Mouse (Mus musculus) thymus, adult 18-20 months (tissue): ENCODE data around the gene Ctr9.

Experiments used
- DNase-seq, 2 experiments: peaks; one replicate each; pipeline ENCODE4 v3.0.0; 2022; ENCODE audit warnings: mixed read lengths in 2 of 2

The Ctr9 gene

GRCm38 (mm10) chr7:111028281-111029045 is at the start of gene Ctr9:
TSS of gene Ctr9 (plus strand) at chr7:111028951.
- peak; percentile 80 to 84 for DNase-seq

GRCm38 (mm10) chr7:110981036-110981435 is 47.7 kb upstream of the Ctr9 start:
- no peak for DNase-seq

DNA sequence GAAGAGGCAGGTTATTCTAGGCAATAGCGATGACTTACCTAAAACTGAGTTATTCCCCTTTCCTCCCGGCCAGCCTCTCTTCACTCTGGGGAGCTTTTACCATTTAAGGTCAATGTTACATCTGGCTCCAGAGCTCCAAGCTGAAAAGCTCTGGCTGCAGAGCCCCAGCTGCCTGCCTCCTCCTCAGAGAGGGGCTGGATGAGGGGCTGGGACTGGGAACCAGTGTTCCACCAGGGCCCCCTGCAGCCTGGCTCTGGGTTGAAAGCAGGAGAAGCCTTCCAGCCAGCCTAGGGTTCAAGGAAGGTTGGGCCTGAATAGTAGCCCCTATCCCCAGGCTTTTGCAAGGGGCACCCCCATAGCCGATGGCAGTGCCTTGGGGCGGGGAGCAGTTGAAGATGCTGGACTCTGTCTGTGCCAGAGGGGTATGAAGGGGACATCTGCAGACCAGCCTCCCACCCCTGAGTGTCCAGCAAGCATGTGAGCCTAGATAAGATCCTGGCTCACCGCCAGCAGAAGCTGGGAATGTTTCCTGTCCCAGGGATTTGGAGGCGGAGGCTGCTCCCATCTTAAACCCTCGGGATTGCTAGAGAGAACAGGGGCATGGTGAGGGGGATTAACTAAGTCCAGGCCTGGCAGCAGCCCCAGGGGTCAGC is 46.6 kb upstream of the Ctr9 start, which contains the start of gene Mrvi1:
Gene Mrvi1 (minus strand): TSS at position 409 of the 653 bp plus-strand sequence.
- DNase-seq: no peak

- DNase-seq: no peak
These were observed 46.0 kb upstream of the Ctr9 start for GRCm38 (mm10) chr7:110982764-110983163.

DNA sequence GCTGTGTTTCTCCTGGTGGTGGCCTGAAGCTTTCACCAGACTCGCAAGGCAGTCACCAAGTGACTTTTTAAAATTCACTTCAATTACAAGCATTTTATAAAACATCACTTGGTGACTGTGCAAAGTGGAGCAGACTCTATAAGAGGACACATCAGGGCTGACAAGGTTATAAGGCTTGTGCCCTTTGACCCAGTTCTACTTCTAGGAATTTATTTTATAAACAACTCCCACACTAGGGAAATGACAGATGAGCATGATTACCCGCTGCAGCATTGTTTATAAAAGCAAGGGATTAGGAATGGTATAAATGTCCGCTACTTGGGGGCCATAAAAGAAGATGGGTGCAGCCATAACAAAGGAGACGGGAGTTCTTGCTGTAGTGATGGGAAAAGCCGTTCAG is 45.1 kb upstream of the Ctr9 start:
- DNase-seq: no peak

GRCm38 (mm10) chr7:110985581-110986265 is 43.0 kb upstream of the Ctr9 start:
- DNase-seq: no peak

- no peak for DNase-seq
These were observed 40.7 kb upstream of the Ctr9 start for GRCm38 (mm10) chr7:110988081-110988480.

GRCm38 (mm10) chr7:110989286-110989879 is 39.4 kb upstream of the Ctr9 start:
- DNase-seq: no peak

GRCm38 (mm10) chr7:110990356-110991220 is 38.2 kb upstream of the Ctr9 start:
- no peak for DNase-seq

DNA sequence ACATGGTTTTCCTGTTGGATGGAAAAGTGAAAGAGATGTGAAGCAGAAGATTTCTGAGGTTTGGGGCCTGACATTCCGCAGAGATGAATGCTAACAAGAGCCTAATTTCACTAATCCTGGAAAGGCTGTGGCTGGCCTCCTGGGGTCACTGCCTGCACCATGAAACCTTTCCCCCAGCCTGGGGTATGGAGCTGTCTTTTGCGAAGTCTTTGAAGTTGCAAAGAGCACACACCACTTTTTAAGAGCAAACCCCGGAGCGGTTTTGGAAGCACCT is 37.6 kb upstream of the Ctr9 start:
- DNase-seq: no peak

DNA sequence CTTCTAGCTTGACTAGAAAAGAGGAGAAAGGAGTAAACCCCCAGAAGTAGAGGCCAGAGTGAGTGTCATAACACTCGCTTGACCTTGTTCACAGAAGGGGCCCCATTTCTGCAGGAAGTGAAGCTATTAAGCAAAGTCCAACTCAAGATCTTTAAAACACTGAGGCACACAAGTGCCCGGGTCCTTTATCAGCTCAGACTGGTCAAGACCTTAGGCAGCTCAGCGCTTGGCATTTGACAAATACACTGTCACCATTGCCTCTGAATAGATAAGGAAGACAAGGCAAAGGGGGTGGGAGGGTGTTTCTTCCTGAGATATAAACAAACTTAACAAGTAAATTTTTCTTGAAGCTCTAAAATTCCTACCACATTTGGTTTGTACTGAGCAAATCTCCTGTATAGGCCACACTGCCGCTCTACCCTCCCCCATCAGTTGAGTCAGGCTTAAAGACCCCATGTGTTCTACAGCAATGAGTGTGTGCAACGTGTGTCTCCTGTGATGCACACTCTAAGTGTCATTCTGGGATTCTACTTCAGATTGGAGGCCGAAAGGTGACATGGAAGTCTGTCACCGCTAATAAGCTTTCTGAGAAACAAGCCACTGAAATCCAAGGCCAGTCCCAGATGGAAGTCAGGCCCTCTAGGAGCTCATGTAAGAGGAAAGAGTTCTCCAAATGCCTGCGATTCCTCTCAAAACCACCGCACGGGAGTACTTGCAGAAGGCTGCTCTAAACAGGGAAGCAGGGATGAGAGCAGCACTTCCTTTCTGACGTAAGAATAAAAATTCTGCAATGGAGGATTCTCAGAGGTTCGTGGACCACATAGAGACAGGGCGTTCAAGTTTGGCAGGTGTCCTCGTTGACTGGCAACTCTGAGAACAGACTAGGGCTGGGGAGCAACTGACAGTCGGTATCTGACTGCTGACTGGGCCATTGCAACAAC is 29.6 kb upstream of the Ctr9 start:
- DNase-seq: no peak

GRCm38 (mm10) chr7:111004136-111004840 is 24.5 kb upstream of the Ctr9 start:
- no peak for DNase-seq

- DNase-seq: no peak
These were observed 14.6 kb upstream of the Ctr9 start for GRCm38 (mm10) chr7:111014039-111014605.

DNA sequence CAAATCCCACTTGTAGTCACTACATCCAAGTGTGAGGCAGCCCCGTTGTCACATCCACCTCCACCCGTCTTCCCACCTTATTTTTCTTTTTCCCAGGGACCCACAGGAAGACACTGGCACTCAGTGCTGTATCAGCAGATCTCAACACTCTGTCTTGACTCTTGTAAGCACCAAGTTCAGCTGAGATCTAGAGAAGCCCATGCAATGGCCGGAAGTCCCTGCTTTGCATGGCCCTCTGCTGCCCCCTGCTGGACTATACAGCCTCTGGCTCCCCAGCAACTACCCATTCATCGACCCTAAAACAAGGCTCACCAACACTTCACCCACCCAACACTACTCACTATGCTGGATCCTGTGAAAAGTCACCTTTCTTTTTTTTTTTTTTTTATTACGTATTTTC is 13.9 kb upstream of the Ctr9 start:
- peak; percentile 67 to 78 for DNase-seq

GRCm38 (mm10) chr7:111015731-111016130 is 13.0 kb upstream of the Ctr9 start:
- no peak for DNase-seq

- no peak for DNase-seq
These were observed 11.8 kb upstream of the Ctr9 start for GRCm38 (mm10) chr7:111016921-111017320.

- no peak for DNase-seq
These were observed 7.9 kb upstream of the Ctr9 start for GRCm38 (mm10) chr7:111020814-111021213.

DNA sequence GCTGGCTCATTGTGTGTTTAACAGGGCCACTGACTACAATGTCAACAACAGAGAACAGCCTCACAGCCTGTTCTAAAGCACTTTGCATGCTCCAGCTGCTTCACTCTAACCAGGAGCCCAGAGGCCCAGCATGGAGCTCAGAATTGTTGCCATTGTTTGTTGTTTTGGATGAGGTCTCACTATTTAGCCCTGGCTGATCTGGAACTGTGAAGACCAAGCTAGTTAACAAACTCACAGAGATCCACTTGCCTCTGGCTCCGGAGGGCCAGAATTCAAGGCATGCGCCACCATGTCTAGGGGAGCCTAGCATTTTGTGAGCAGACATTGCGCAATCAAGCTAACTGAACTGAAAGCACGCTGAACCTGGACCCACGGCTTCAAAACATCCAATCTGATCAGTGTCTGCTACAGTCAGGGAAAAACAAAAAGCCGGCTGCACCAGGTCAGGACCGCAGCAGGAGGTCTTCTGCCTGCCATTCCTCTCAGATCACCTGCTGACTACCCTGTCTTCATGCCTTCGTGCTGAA is 4.6 kb upstream of the Ctr9 start:
- no peak for DNase-seq

DNA sequence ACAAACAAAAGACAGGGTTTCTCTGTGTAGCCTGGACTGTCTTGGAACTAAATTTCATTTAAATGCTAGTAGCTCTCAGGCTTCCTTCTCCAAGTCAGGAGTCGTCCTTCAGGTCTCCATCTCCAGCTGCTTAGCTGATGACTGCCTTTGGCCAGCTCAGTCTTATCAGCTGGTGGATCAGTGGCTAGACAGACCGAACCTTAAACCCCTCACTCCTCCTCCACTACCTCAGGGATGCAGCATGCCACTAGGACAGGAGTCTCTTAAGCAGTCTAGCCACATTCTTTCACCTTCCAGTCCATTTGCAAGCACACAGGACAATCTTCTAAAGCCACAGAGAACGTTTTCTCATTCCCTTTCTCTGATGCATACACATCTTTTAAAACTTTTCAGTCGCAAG is 3.8 kb upstream of the Ctr9 start:
- DNase-seq: no peak

DNA sequence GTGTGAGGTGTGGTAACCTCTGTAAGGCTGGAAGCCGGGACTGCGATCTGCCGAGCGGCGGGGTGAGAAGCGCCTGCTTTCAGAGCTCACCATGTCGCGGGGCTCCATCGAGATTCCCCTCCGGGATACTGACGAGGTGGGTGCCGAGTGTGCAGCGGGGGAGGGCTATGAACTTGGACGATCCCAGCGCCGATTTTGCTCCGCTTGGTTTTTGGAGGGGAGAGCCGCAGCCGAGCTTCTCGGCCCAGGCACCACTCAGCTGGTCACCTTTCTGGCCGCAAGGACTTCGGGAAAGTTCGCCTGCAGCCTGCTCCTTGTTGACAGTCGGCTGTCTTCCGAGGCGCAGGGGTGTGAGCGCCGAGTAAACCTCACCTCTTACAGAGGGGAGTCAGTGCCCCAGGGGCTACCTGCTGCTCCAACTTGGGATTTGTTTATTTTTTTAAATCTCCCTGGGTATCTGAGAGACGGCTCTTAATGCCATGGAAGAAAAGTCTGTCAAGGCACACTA is 349 bp downstream of the Ctr9 start:
- DNase-seq: peak in 1 of 2 experiments; percentile 53
